Mouse (Mus musculus): ENCODE measurements around the gene Acvr2b.

Acvr2b gene

GRCm38 (mm10) chr9:119474717-119475611, 73.0 kb downstream of the Acvr2b start:
- DNase-seq, result no peak

GRCm38 (mm10) chr9:119477754-119478153, 75.8 kb downstream of the Acvr2b start:
- DNase-seq, result no peak

GRCm38 (mm10) chr9:119478345-119478744, 76.4 kb downstream of the Acvr2b start:
- peak; percentile 60 for DNase-seq

- DNase-seq, result no peak
These were observed 77.4 kb downstream of the Acvr2b start for GRCm38 (mm10) chr9:119479297-119479696.

GRCm38 (mm10) chr9:119481612-119482011, 79.7 kb downstream of the Acvr2b start:
- no peak for DNase-seq

- DNase-seq, result peak; percentile 69
These were observed 81.8 kb downstream of the Acvr2b start for GRCm38 (mm10) chr9:119483554-119484353.

GRCm38 (mm10) chr9:119484420-119484819, 82.5 kb downstream of the Acvr2b start:
- no peak for DNase-seq

Measured in kidney, adult 11 months (tissue).